Mouse (Mus musculus) CH12.LX (cell line): ENCODE results near the gene Alyref.

Experiments used
- BHLHE40 ChIP-seq: IDR thresholded peaks from 2 replicates; pipeline ENCODE4 v1.6.1; 2011; ENCODE audit warnings: mild to moderate bottlenecking, low read depth, low read length, improper control_type of control experiment
- CTCF ChIP-seq, 2 experiments: IDR thresholded peaks in 1 of 2; conservative IDR thresholded peaks in 1 of 2; 2 replicates each; pipeline ENCODE4 v1.5.1; 2011 to 2012; ENCODE audit warnings: low read depth in 2 of 2, low read length in 2 of 2, improper control_type of control experiment in 1 of 2, inconsistent platforms in 1 of 2, mild to moderate bottlenecking in 1 of 2, moderate library complexity in 1 of 2
- SMC3 ChIP-seq: IDR thresholded peaks from 2 replicates; pipeline ENCODE4 v1.6.1; 2011; ENCODE audit warnings: low read depth, low read length, improper control_type of control experiment
- USF1 ChIP-seq: IDR thresholded peaks from 2 replicates; pipeline ENCODE4 v1.6.1; 2014; ENCODE audit warnings: low read depth, mild to moderate bottlenecking, inconsistent platforms, low read length, improper control_type of control experiment

DNA sequence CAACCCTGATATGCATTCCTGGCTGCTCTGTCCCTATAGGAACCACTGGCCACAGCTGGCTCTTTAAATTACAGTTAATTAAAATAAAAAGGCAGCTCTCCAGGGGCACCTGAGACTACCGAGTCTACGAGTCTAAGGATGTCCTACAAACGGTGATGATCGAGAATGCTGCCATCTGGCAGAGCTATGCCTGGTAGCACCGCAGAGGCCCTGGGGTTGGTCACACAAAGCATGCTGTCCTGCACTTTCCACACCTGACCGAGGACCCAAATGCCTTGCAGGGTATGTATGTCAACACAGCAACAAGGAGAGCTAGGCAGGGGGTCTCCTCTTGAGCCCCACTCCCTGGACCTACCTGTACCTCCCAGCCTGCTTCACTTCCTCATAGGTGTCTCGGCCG lies 15.8 kb upstream of the Alyref start:
- TF ChIP-seq CTCF (conservative IDR thresholded peaks at IDR 0.05 in 1 of 2, IDR thresholded peaks at IDR 0.05 in 1 of 2; ENCODE audit: low read depth in 2 of 2, low read length in 2 of 2): no peak
- no peak for TF ChIP-seq USF1
- TF ChIP-seq BHLHE40: no peak
- TF ChIP-seq SMC3: no peak
